Mouse (Mus musculus) hematopoietic stem cell, adult 5-6 weeks (primary cell): ENCODE measurements around the gene Mbd4. TPM values are rescaled to one million over a fixed set of nuclear protein-coding genes. Genes with fewer than 3 reads are reported as not detected.

Source experiments
- ATAC-seq, 2 experiments: fragments of 125-278 bp in 1 of 2; replicated peaks in 1 of 2; 2 replicates each; pipeline ENCODE4 v1.8.0; 2016 to 2017; ENCODE audit warnings: inconsistent platforms in 2 of 2, mild to moderate bottlenecking in 2 of 2, moderate number of reproducible peaks in 2 of 2, low read depth in 1 of 2, moderate TSS enrichment in 1 of 2; ENCODE audit not compliant: low FRiP score in 2 of 2, poor library complexity in 2 of 2, severe bottlenecking in 2 of 2, insufficient read depth in 1 of 2, low TSS enrichment in 1 of 2
- total RNA-seq: library from RNA; stranded (forward); fragments of 172-1452, 232-1000 nt; gene quantifications from 2 replicates; pipeline ENCODE4 v1.2.3, GENCODE M21; 2017

Gene Mbd4
- total RNA-seq, result 24.4 and 27.3 TPM in 2 replicates

- peak; percentile 99 for ATAC-seq
These were observed at the start of gene Mbd4, which contains the start of gene Ift122 for GRCm38 (mm10) chr6:115853091-115853813. Mbd4 (minus strand) TSS chr6:115853371. Ift122 (plus strand) TSS chr6:115853470.

GRCm38 (mm10) chr6:115902545-115902944 is 49.4 kb upstream of the Mbd4 start:
- ATAC-seq, result no peak

- no peak for ATAC-seq
These were observed 48.3 kb upstream of the Mbd4 start for GRCm38 (mm10) chr6:115901489-115901931.

- peak; percentile 72 to 79 for ATAC-seq
These were observed 47.9 kb upstream of the Mbd4 start for GRCm38 (mm10) chr6:115901062-115901461.

- ATAC-seq, result no peak
These were observed 44.9 kb upstream of the Mbd4 start for GRCm38 (mm10) chr6:115897926-115898520.

- peak in 1 of 2 experiments; percentile 18; a peak in 2 of 4 replicates for ATAC-seq
These were observed 43.9 kb upstream of the Mbd4 start for GRCm38 (mm10) chr6:115897117-115897516.

GRCm38 (mm10) chr6:115896346-115896745 is 43.2 kb upstream of the Mbd4 start:
- ATAC-seq, result no peak

- no peak for ATAC-seq
These were observed 39.2 kb upstream of the Mbd4 start for GRCm38 (mm10) chr6:115892363-115892762.

- ATAC-seq, result no peak
These were observed 38.4 kb upstream of the Mbd4 start for GRCm38 (mm10) chr6:115891497-115892061.

GRCm38 (mm10) chr6:115891061-115891460 is 37.9 kb upstream of the Mbd4 start:
- ATAC-seq, result no peak

- ATAC-seq, result no peak
These were observed 37.4 kb upstream of the Mbd4 start for GRCm38 (mm10) chr6:115890601-115891000.

- ATAC-seq, result no peak
These were observed 35.1 kb upstream of the Mbd4 start for GRCm38 (mm10) chr6:115888296-115888695.

- ATAC-seq, result peak; percentile 81 to 83
These were observed 33.7 kb upstream of the Mbd4 start for GRCm38 (mm10) chr6:115886894-115887293.

GRCm38 (mm10) chr6:115884018-115884417 is 30.8 kb upstream of the Mbd4 start:
- ATAC-seq, result no peak

- no peak for ATAC-seq
These were observed 27.6 kb upstream of the Mbd4 start for GRCm38 (mm10) chr6:115880751-115881150.

GRCm38 (mm10) chr6:115879736-115880135 is 26.6 kb upstream of the Mbd4 start:
- ATAC-seq, result no peak

- no peak for ATAC-seq
These were observed 25.5 kb upstream of the Mbd4 start for GRCm38 (mm10) chr6:115878694-115879093.

GRCm38 (mm10) chr6:115877239-115877638 is 24.1 kb upstream of the Mbd4 start:
- ATAC-seq, result no peak
